Mouse (Mus musculus) midbrain, embryonic 15.5 days (tissue): ENCODE measurements around the gene Rab34. TPM values are rescaled to one million over a fixed set of nuclear protein-coding genes. Genes with fewer than 3 reads are reported as not detected.

ENCODE experiments used
- ATAC-seq: fragments of 200-750 bp; cut with Nextera tagmentation; replicated peaks from 2 replicates; pipeline ENCODE4 v1.8.0; 2017; ENCODE audit warnings: moderate TSS enrichment
- H3K27ac ChIP-seq: fragments of 300-500 bp; sonication (generic); 2 replicates; pipeline ENCODE4 v1.5.1; 2015; ENCODE audit warnings: mild to moderate bottlenecking, inconsistent platforms
- H3K27me3 ChIP-seq: fragments of 300-500 bp; sonication (generic); replicated peaks from 2 replicates; pipeline ENCODE4 v1.6.1; 2015; ENCODE audit warnings: inconsistent platforms
- H3K36me3 ChIP-seq: fragments of 300-500 bp; sonication (generic); replicated peaks from 2 replicates; pipeline ENCODE4 v1.6.1; 2015; ENCODE audit warnings: inconsistent platforms
- H3K4me1 ChIP-seq: fragments of 300-500 bp; sonication (generic); 2 replicates; pipeline ENCODE4 v1.6.1; 2015; ENCODE audit warnings: inconsistent platforms
- H3K4me2 ChIP-seq: fragments of 300-500 bp; sonication (generic); 2 replicates; pipeline ENCODE4 v1.6.1; 2015; ENCODE audit warnings: inconsistent platforms, mild to moderate bottlenecking, moderate library complexity
- H3K4me3 ChIP-seq: fragments of 300-500 bp; sonication (generic); 2 replicates; pipeline ENCODE4 v1.5.1; 2015; ENCODE audit warnings: mild to moderate bottlenecking, inconsistent platforms
- H3K9ac ChIP-seq: fragments of 300-500 bp; sonication (generic); 2 replicates; pipeline ENCODE4 v1.6.1; 2015; ENCODE audit warnings: mild to moderate bottlenecking, inconsistent platforms
- H3K9me3 ChIP-seq: fragments of 300-500 bp; sonication (generic); 2 replicates; pipeline ENCODE4 v1.6.1; 2016; ENCODE audit warnings: inconsistent platforms
- whole genome bisulfite sequencing: fragments of 180-500 bp; shearing (Covaris S2); methylation state at CpG from one replicate; pipeline ENCODE4 v1.1.7; 2015; ENCODE audit warnings: mixed read lengths; 5-methylcytosine and 5-hydroxymethylcytosine counted together
- microRNA-seq: library from miRNA; unstranded; fragments of <30 nt; microRNA quantifications from one replicate; pipeline ENCODE4, GENCODE M21; 2016
- polyA plus RNA-seq: library from polyadenylated mRNA; unstranded; fragments of >200 nt; fragmentation: Nextera tagmentation; extraction: Ambion mirVana; gene quantifications from 2 replicates; pipeline ENCODE4 v1.2.1, GENCODE M21; 2015

The Rab34 gene
- polyA plus RNA-seq, 1 experiment from 2014 or later = 56.3 TPM

- WGBS = 79% methylated on average over 5 of the region's 5 CpGs
- no peak overlapping the region for H3K4me3 ChIP-seq
- H3K27ac ChIP-seq = no peak overlapping the region
- H3K36me3 ChIP-seq = peaks cover 84% of the 10 kb centered on the region
- no peak overlapping the region for H3K9ac ChIP-seq
- no peak for ATAC-seq
- no peak overlapping the region for H3K4me2 ChIP-seq
- no peaks in the 10 kb centered on the region for H3K9me3 ChIP-seq
- H3K4me1 ChIP-seq = no peaks in the 10 kb centered on the region
- no peaks in the 10 kb centered on the region for H3K27me3 ChIP-seq
Measured at GRCm38 (mm10) chr11:78211513-78211912, 23.3 kb downstream of the Rab34 start.

- no peak for ATAC-seq
- no peak overlapping the region for H3K4me2 ChIP-seq
- no peak overlapping the region for H3K9ac ChIP-seq
- no peaks in the 10 kb centered on the region for H3K27me3 ChIP-seq
- H3K9me3 ChIP-seq = no peaks in the 10 kb centered on the region
- 96% methylated on average over 14 of the region's 14 CpGs for WGBS
- no peaks in the 10 kb centered on the region for H3K4me1 ChIP-seq
- no peak overlapping the region for H3K4me3 ChIP-seq
- H3K36me3 ChIP-seq = peaks cover 82% of the 10 kb centered on the region
- H3K27ac ChIP-seq = no peak overlapping the region
Measured at GRCm38 (mm10) chr11:78213086-78213817, 25.0 kb downstream of the Rab34 start.

GRCm38 (mm10) chr11:78215709-78216317 is 27.6 kb downstream of the Rab34 start:
- ATAC-seq = no peak
- no peaks in the 10 kb centered on the region for H3K9me3 ChIP-seq
- WGBS = 91% methylated on average over 11 of the region's 11 CpGs
- H3K4me1 ChIP-seq = no peaks in the 10 kb centered on the region
- no peak overlapping the region for H3K9ac ChIP-seq
- no peak overlapping the region for H3K27ac ChIP-seq
- H3K36me3 ChIP-seq = peaks cover 80% of the 10 kb centered on the region
- H3K4me3 ChIP-seq = no peak overlapping the region
- H3K27me3 ChIP-seq = no peaks in the 10 kb centered on the region
- H3K4me2 ChIP-seq = no peak overlapping the region

GRCm38 (mm10) chr11:78223586-78223985 is 35.4 kb downstream of the Rab34 start:
- Histone ChIP-seq H3K4me3 (no peak overlapping the region), H3K36me3 (peaks cover 83% of the 10 kb centered on the region), H3K27me3 (no peaks in the 10 kb centered on the region), H3K4me2 (no peak overlapping the region), H3K9ac (no peak overlapping the region), H3K27ac (no peak overlapping the region), H3K9me3 (no peaks in the 10 kb centered on the region), H3K4me1 (no peaks in the 10 kb centered on the region)
- WGBS = 95% methylated on average over 4 of the region's 4 CpGs
- ATAC-seq = no peak

DNA sequence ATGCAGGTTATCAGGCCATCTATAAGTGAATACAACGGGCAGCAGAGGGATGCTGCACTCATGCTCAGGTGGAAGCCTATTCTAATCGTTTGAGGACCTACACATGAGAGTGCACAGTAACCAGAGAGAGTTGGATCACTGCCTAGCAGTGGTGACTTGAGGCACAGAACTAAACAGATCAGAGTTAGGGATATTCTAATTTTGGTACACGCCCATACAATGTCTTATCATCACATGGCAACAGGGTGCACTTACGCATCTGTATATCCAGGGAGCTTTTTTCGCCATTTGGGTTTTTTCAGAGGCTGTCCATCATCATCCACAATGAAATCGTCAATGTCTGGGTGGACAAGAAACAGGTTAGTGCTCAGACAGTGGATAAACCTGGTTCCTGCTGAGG is 43.3 kb downstream of the Rab34 start:
- Histone ChIP-seq H3K4me1 (no peaks in the 10 kb centered on the region), H3K4me3 (no peak overlapping the region), H3K9me3 (no peaks in the 10 kb centered on the region), H3K27me3 (no peaks in the 10 kb centered on the region), H3K4me2 (no peak overlapping the region), H3K36me3 (peaks cover 68% of the 10 kb centered on the region), H3K9ac (no peak overlapping the region), H3K27ac (no peak overlapping the region)
- 95% methylated on average over 6 of the region's 6 CpGs for WGBS
- ATAC-seq = no peak

DNA sequence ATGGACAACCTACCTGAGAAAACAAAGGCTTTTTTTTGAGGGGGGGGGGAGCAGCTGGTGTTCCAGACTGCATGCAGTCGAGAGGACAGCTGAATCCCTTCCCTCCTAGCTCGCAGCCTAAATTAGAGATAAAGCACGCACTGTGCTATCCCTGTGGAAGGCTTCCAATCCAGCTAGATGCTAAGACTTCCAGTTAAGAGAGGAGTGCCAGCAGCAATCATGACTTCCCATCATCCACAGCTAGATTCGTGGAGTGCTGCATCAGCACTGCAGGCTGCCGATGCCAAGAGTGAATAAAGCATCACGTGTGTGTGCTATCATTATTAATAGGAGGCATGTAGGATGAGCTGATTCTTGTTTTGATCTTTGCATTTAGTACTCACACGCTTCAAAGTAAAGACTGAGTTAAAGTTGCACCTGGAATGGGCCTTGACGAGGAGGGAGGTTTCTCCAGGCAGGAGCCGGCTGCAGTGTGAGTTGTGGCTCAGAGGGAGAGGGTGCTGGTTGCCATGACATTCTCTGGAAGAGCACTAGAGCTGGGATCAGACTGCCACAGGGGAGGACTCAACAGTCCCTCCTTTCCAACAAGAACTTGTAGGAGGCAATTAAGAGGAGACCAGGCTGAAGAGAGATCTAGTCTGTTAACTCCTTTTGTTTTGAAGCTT is 52.1 kb downstream of the Rab34 start:
- 91% methylated on average over 9 of the region's 9 CpGs for WGBS
- H3K4me1 ChIP-seq = peaks cover 26% of the 10 kb centered on the region
- H3K27ac ChIP-seq = no peak overlapping the region
- no peak for ATAC-seq
- H3K9me3 ChIP-seq = no peaks in the 10 kb centered on the region
- no peak overlapping the region for H3K4me2 ChIP-seq
- H3K9ac ChIP-seq = no peak overlapping the region
- H3K27me3 ChIP-seq = no peaks in the 10 kb centered on the region
- peaks cover 4% of the 10 kb centered on the region; the same call in 1 of the 2 replicates for H3K36me3 ChIP-seq
- H3K4me3 ChIP-seq = no peak overlapping the region

Small RNAs within 50 kb of the gene (microRNA-seq; reads per million reads assigned to microRNA genes)
- gene Mir7653 = 0.74 reads per million

Other genes with a start within 250 kb of the Rab34 start
- gene Phf12, start 205.7 kb upstream of the Rab34 start, polyA plus RNA-seq = 19.2 and 20.7 TPM in 2 replicates
- 51.8 and 52.7 TPM in 2 replicates for gene Dhrs13, start 156.2 kb upstream of the Rab34 start, polyA plus RNA-seq
- gene Flot2, start 150.5 kb upstream of the Rab34 start, polyA plus RNA-seq = 76.7 and 80.4 TPM in 2 replicates
- gene Eral1, start 108.0 kb upstream of the Rab34 start, polyA plus RNA-seq = 31.7 and 33.5 TPM in 2 replicates
- gene Fam222b, start 93.8 kb upstream of the Rab34 start, polyA plus RNA-seq = 33.0 and 33.4 TPM in 2 replicates
- gene Traf4, start 22.8 kb upstream of the Rab34 start, polyA plus RNA-seq = 101 and 107 TPM in 2 replicates
- gene Nek8, start 11.8 kb upstream of the Rab34 start, polyA plus RNA-seq = 6.5 and 7.3 TPM in 2 replicates
- 7.4 and 7.6 TPM in 2 replicates for gene Tlcd1, start 11.7 kb upstream of the Rab34 start, polyA plus RNA-seq
- 695 and 703 TPM in 2 replicates for gene Rpl23a, start 4.8 kb upstream of the Rab34 start, polyA plus RNA-seq
- 1.7 and 2.2 TPM in 2 replicates for gene Proca1, start 5.0 kb downstream of the Rab34 start, polyA plus RNA-seq
- 90.0 and 93.6 TPM in 2 replicates for gene Sdf2, start 57.3 kb downstream of the Rab34 start, polyA plus RNA-seq
- 30.0 and 31.7 TPM in 2 replicates for gene Supt6, start 57.6 kb downstream of the Rab34 start, polyA plus RNA-seq
- gene 2610507B11Rik, start 73.3 kb downstream of the Rab34 start, polyA plus RNA-seq = 55.0 and 62.3 TPM in 2 replicates
- gene BC030499, start 102.4 kb downstream of the Rab34 start, polyA plus RNA-seq = 0.11 and 0.28 TPM in 2 replicates
- 6.9 and 9.6 TPM in 2 replicates for gene Spag5, start 113.1 kb downstream of the Rab34 start, polyA plus RNA-seq
- gene Aldoc, start 134.5 kb downstream of the Rab34 start, polyA plus RNA-seq = 84.9 and 129 TPM in 2 replicates
- 71.5 and 76.6 TPM in 2 replicates for gene Pigs, start 140.0 kb downstream of the Rab34 start, polyA plus RNA-seq
- 80.8 and 89.7 TPM in 2 replicates for gene Unc119, start 155.1 kb downstream of the Rab34 start, polyA plus RNA-seq
- not detected in 2 replicates for gene Foxn1, start 198.1 kb downstream of the Rab34 start, polyA plus RNA-seq
- not detected in 2 replicates for gene Slc13a2, start 233.8 kb downstream of the Rab34 start, polyA plus RNA-seq